Mouse (Mus musculus) heart, adult 2 months (tissue): ENCODE results near the gene Kalrn.

Experiments
- CTCF ChIP-seq: fragments of 200-600 bp; IDR thresholded peaks from 2 replicates; pipeline ENCODE4 v1.8.1; 2022; ENCODE audit warnings: antibody characterized with exemption, mild to moderate bottlenecking, moderate library complexity
- POLR2A ChIP-seq: fragments of 200-500 bp; IDR thresholded peaks from 2 replicates; pipeline ENCODE4 v1.6.1; 2011; ENCODE audit warnings: mild to moderate bottlenecking, low read depth, low read length, control low read depth; ENCODE audit not compliant: insufficient read depth

- TF ChIP-seq CTCF (no peak), POLR2A (no peak)
Measured at GRCm38 (mm10) chr16:34569897-34570296, 3.4 kb downstream of the Kalrn start.
